Mouse (Mus musculus) cerebellum, adult 18-20 months (tissue): ENCODE measurements around the gene Dlgap3.

Experiments
- DNase-seq, 2 experiments: peaks; one replicate each; pipeline ENCODE4 v3.0.0; 2021

Gene Dlgap3

DNA sequence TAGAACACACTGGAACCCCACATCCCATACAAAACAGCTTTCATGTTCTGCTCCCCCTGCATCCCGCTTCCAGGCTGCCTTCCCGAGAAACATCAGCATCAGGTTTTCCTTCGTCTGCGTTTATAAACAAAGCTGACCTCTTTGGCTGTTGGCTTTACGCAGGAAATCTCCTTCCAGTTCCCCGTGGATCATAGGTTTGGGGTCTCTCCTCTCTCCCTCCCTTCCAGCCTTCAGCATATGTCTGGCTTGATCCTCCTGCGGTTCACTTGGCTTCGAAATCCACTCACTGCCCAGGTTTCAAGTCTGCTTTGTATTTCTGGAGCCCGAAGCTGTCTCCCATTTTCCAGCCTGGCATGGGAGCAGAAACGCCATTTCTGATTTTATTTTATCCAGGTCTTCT, 54.3 kb downstream of the Dlgap3 start:
- peak; percentile 68 to 76 for DNase-seq

DNA sequence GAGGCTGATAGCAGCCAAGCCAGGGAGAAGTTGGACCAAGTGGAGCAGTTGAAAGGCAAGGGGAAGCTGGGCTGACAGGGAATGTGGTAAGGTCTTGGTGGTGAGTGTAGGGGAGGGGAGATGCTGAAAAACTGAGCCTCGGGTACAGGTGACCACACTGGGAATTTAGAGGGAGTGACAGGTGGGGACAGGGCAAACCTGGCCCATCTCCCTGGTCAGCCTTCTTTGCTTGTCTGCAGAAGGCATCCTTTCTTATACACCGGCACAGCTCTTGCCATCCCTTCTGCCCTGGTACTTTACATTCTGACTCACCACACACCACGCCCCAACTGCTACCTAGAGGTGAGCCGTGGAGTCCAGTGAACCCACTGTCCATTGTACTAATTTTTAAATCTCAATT, 54.8 kb downstream of the Dlgap3 start:
- DNase-seq = peak in 1 of 2 experiments; percentile 36

DNA sequence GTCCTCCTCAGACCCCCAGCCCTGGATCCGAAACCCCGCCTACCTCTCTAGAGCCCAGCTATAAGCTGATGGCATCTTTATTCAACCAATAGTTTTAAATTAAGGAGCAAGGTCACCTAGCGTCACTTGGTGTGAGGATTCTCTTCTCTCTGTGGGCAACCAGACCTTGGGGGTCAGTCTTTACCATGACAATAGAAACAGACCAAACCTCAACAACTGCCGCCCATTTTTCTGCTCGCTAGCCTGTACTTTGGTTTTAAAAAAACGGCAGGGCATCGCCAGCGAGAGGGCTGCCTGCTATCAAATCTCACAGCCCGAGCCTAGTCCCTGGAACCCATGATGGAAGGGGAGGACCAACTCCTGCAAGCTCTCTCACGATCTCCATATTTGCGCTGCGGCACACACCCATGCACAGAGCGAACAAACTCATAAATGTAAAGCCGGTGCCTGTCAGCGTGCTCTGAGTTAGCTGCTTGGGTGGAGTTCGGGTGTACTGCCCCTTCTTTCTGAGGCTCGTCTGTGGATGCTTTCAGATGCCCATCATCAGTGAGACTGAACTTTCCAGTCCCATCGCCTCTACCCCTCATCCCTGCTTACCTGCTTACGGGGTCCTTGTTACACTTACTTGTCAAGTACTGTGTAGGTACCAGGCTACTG, 55.6 kb downstream of the Dlgap3 start:
- no peak for DNase-seq

DNA sequence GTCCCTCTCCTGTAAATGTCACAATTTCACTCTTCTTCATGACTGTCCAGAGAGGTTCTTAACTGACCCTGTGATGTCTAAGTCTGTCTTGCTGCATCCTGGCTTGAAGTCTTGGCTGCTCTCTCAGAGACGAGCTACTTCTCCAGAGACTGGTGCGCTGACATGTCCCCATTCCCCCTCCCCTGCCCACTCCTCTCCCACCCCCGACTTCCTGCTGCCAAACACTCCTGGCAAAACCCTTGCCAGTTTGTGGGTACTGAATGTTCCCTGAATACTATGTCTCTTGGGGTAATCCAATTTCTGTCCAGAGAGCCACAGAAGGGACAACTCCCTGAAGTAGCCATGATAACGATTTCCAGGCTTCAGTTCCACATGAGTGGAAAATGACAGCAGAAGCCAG, 57.1 kb downstream of the Dlgap3 start:
- DNase-seq = no peak

DNA sequence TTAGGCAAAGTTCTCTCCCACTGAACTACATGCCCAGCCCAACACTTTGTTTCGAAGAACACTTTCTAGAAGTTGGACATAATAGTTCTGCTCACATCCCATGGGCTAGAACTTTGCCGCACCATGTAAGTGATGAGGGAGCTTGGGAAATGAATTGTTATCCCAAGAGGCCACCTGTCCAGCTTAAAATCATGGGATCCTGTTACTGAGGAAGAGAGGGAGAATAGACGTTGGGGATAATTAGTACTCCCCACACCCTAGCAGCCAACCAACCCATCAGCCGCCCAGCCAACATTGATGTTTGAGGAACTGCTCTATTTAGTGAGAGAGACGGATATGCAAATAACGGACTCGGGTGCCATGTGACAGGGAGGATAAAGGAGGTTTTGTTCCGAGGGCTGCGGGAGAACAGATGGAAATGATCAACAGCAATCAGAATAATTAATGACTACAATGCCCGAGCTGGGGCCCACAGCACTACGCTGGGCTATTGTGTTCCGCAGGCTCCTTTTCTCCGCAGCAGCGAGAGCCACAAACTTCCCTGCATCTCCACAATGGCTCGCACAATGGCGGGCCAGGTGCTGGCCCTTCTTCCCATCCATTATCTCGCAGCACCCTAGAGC, 58.2 kb downstream of the Dlgap3 start:
- DNase-seq = no peak

DNA sequence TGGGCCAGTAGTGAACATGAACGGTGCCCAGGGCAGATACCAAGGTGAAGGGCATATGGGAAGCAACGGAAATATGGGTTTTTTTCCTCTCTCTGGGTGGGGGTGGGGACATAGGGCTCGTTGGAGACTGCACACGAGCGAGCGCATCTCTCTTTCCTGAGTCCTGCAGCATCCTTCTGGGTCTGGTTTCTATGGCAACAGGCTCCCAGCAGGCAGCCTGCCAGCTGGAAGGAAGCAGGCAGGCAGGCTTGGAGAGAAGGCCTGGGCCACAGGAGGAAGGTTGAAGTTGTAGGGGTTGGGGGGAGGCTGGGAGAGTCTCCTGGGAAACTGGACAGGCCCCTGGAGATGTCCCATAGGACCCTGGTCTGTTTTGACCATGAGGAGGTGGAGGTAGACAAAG, 63.0 kb downstream of the Dlgap3 start:
- DNase-seq = peak; percentile 90 to 91

DNA sequence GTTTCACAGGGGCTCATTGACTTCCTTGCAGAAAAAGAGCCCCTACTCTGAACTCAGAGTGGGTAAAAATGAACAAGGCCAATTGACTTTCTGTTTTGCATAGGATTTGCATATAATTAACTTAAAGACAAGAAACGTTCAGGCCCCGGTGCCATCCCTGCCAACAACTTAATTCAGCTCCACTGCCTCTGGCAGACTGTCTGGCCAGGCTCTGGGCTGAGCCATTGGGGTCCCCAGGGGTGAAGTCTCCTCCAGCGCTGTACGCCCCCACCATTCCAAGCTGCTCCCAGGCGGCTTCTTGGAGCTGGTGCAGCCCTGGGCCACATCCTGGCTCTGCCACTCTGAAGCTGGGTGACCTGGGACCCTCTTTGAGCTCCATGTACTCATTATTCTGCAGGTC, 63.5 kb downstream of the Dlgap3 start:
- peak; percentile 39 to 42 for DNase-seq

DNA sequence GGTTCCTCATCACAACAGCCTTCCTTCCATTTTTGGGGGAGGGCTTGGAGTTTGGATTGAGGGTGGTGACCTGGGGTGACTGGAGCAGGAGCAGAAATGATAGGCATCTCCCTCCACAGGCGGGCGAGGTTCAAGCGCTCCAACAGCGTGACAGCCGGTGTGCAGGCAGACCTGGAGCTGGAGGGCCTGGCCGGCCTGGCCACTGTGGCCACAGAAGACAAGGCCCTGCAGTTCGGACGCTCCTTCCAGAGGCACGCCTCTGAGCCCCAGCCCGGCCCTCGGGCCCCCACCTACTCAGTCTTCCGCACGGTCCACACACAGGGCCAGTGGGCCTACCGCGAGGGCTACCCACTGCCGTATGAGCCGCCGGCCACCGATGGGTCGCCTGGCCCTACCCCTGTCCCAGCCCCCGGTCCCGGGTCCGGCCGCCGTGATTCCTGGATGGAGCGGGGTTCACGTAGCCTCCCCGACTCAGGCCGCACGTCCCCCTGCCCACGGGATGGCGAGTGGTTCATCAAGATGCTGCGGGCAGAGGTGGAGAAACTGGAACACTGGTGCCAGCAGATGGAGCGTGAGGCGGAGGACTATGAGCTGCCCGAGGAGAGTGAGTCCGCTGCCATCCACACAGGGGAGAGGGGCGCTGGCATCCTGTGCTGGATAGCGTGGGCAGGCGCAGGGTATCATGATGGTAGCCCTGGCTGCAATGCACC, 64.6 kb downstream of the Dlgap3 start:
- peak; percentile 63 to 71 for DNase-seq

DNA sequence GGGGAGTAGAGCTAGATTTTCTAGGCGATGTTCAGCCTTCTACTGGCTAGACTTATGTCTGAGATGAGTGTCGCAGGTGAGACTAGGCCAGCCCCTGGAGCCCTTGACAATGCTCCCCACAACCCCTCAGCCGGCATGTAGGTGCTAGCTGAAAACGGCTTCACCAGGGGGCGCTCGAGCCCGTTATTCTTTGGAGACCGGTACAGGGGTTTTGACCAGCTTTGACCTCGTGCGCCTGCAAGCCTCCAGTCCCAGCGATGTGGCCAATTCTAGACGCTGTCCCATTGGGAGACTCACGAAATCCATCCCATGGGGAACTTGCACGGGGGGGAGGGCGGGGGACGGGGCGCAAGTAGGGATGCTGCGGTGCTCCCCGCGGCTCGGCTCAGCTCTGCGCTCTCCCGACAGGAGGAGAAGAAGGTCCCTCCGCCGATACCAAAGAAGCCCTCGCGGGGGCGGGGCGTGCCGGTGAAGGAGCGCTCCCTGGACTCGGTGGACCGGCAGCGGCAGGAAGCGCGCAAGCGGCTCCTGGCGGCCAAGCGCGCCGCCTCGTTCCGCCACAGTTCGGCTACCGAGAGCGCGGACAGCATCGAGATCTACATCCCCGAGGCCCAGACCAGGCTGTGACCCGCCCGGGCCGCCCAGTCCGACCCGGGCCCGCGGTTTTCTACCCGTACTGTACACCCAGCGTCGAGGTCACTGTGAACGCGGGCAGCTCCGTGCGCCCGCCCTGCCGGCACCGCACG, 66.9 kb downstream of the Dlgap3 start:
- peak; percentile 88 to 90 for DNase-seq

DNA sequence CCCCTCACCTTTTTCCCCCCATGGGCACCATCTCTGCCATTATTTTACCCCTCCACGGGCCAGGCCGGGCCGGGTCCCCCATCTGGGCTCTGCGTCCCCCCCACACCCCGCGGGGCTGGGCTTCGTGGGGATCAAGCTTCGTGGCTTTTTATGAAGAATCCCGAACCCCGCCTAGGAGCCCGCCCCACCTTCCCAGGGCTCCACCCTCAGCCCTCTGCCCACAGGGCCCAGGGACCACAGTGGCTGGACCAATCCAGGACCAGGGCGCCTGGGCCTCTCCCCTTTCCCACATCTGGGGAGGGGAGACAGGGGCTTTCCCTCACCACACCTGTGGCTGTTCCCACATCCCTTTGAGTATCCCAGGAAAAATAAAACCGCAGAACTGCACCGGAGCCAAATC, 67.6 kb downstream of the Dlgap3 start:
- peak in 1 of 2 experiments; percentile 35 for DNase-seq

DNA sequence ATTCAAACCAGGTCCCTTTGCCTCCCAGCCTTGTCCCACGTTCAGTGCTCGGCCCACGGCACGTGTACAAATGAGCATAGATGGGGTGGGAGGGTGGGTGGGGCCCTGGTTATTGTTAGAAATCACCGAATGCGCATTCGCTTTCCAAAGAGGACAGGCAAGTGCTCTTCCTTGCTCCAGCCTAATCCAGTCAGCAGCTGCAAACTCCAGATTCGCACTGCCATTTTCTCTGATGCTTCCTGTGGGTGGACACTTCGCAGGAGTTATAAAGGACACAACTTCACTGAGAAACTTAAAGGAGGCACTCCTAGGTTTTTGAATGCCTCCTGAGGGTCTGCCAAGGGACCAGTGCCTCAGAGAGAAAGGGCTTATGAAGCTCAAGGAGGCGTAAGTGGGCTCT, 68.3 kb downstream of the Dlgap3 start:
- no peak for DNase-seq

DNA sequence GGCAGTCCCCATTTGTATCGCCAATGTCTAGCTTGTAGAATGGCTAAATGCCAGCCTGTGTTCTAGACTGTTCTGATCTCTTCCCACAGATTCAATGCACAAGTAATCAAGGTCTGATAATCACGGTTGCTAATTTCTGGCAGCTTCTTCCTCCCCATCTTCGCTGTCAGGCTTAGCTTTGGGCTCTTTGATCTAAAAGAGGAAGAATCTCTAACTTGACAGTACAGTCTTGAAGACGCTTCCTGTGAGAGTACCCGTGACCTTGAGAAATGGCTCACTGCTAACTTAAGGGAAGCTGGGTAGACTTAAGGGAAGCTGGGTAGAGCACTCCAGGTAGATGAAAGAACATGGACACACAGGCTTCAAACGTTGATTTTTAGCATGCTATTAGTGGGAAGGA, 73.7 kb downstream of the Dlgap3 start:
- peak in 1 of 2 experiments; percentile 2 for DNase-seq

DNA sequence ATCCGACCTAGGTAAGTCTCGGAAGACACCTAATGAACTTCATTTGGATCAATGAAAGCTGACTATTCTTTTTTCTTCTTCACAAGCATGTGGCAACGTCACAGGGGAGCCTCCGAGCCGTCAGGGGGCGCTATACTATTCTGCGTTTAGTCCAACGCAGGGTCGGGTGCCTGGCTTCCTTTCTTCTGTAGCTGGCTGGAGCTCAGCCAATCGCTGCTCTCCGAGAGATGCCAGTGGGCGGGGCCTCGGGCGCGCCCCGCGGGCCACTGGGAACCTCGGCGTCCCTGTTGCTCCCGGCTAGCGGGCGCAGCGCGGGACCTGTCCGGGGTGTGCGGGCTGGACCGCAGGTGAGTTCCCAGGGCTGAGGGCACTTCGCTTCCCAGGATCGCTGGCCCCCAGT, 74.5 kb downstream of the Dlgap3 start, which contains the start of gene Smim12:
Smim12 (plus strand) TSS at position 233 of the 400 bp plus-strand sequence.
- peak; percentile 97 to 100 for DNase-seq

DNA sequence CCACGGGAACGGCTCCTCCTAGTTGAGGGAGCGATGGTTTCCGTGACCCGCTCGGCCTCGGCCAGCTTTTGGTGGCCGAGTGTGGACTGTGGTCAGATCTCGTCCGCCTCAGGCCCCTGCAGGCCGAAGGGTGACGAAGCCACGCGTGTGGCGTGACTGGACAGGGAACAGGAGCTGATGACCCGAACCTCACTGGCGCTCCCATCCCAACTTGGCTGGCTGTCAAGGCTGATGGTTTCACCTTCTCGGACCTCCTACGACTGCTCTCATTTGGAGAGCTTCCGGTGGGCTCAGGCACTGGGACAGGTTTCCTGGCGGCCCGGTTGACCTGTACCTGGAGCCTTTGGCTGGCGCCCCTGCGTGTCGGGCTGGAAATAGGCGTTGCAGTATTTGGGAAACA, 74.9 kb downstream of the Dlgap3 start:
- DNase-seq = no peak

DNA sequence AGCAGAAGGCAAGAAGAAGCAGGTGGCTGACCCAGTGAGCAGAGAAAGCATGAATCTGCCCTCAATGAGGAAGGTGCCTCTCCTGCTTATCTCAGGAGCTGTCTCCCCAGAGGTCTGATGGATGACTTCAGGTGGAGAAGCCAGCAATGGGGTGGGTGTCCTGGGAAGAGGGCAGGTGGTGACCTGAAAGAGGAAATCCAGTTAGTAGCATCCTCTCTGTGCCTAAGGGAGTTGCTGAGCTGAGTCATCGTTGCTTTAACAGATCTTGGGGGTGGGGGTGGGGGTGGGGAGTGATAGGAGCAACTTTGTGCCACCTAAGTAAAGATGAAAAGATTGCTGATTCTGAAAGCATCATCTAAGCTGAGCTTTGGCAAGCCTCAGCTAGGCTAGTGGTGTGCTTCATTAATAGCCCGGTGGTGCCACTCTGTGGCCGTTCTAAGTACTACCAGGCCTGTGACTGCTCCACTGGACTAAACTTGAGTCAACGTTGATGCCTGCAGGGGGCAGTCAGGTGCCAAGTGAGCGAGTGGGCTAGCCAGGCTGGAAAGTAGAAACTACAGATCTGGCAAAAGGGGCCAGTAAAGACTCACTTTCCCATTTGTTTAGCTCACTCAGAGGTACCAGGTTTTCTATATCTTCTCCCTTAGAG, 80.8 kb downstream of the Dlgap3 start:
- DNase-seq = peak; percentile 97 to 98

DNA sequence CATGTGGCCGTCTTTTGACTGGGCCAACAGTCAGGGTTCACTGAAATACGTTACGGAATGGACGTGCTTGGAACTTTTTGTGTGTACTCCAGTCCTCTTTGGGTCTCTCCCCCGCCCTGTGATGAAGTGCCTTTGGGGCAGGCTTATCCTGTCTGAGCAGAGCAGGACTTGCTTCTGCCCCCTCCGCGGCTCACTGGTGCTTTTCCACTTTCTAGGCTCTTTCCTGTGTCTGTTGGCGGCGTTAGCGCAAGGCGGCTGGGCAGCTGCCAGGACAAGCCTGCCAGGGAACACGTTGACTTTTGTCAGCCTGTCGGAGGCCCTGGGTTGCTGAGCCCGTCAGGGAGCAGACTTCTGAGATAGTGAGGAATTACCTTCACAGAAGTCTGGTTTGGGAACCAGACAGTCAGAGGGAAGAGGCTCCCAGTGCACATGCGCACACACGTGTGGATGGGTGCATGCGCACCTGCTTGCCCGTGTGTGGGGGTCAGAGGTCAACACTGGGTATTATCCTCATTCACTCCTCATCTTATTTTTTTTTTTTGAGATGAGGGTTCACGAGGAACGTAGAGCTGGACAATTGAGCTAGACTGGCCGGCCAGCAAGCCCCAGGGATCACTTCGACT, 83.1 kb downstream of the Dlgap3 start:
- DNase-seq = peak; percentile 78 to 83

DNA sequence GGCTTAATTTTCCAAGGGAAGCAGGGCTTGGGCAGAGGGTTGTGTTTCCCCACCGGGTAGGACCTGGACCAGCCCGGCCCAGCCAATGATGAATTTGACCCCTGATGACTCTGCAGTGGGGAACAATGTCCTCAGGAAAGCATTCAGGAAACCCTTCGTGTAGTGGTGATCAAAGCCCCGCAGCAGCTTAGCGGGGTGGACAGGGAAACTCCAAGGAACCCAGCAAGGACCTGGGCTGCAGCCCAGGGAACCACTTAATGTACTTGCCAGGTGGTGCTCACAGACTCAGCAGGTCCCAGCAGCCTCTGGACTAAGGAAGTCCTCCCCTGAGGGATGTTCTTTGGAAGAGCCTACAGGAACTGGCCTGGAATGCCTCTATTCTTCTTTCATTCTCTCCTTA, 87.7 kb downstream of the Dlgap3 start:
- no peak for DNase-seq

DNA sequence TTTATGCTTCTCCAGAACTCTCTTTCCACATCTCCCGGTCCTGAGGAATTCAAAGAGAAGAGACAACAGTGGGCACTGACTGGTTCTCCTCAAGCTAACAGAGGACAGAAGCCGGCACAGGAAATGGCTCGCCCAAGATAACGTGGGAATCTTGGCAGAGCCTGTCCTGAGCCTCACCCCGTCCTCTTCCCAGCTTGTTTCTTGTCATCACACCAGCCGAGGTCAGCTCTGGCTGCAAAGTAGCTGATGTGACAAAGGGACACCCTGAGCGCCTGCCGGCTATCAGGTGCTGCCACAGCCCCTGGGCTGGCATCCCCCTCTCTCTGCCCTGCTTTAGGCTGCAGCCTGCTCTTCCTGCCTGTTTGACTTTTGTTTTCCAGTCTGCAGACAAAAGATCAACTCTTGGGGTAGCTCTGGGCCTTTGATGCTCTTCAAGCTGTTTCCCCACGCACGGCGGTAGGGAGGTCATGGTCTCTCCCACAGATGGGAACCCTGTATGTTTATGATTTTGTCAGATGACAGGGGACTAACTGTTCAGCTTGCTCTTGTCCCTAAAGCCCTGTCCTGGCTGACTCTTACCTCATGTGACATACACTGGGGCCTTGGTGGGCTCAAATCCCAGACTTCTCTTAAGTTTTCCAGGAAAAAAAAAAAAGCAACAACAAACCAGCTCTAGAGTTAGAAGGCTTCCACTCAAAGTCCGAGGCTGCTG, 89.3 kb downstream of the Dlgap3 start:
- DNase-seq = no peak

DNA sequence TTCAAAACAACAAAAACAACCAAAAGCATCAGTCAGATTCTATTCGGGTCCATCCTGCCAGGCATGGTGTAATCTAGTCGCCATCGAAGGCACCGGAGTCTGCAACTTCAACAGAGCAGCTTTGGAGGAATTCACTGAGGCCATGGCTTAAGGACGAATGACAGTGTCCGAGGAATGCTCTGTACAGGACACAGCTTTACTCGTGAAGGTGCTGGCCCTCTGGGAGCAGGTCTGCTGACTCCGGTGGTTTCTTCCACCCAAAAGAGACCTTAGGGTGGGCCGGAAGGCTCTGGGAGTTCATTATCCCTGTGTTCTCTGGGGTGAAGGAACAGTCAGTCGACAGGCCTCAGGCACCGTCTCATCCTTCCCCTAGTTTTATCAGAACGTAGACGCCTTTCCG, 92.6 kb downstream of the Dlgap3 start:
- DNase-seq = no peak

DNA sequence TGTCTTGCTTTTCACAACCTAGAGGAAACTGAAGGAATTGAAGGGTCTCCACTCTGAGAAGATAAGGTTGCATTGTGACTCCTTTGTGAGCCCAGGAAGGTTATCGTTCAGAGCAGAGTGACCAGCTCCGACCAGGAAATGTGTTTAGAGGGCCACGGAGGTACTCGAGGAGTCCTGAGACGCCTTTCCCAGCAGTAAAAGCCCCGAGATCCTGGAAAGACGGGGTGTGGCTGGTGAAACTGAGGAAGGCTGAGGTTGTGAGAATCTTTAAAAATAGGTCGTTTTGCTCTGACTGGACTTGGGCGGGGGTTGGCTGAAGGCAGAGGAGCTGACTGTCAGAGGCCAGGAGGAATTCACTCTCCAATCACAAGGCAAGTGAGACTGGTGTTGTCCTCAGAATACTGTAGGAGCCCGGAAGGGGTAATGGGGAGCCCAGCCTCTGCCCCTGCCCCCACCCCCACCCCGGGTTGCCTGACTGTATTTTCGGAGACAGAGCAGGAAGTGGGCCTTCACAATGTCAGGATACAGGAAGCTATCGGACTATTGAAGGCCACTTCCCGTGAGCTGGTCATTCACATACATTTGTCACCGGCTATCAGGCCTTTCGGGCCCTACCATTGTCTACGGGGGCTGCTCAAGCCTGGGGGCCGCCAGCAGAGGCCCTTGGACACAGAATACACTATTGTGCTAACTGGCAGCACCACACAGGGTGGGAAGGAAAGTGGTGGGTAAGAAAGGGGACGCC, 94.6 kb downstream of the Dlgap3 start:
- DNase-seq = no peak

DNA sequence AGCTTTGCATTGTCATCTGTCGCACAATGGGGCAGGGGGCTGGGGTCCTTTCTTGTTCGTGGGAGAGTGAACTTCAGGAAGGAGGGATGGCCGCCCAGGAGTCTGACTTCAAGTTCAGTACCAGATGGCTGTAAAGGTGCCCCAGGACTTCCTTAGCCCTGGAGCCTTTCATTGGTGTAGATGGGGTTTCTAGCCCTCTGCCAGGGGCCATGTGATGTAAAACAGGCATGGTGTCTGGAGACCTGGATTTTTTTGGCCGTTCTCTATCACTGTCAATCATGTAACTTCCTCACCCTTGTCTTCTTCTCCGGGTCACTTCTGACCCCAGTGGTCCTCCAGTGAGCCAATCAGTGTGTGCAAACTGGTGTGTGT, 95.2 kb downstream of the Dlgap3 start:
- no peak for DNase-seq
